Mouse (Mus musculus) testis, adult 2 months (tissue): Measurements from ENCODE around the gene Rhno1.

Experiments
- CTCF ChIP-seq: fragments of 200-500 bp; IDR thresholded peaks from 2 replicates; pipeline ENCODE4 v1.5.1; 2012; ENCODE audit warnings: low read depth, mild to moderate bottlenecking, inconsistent platforms, low read length, moderate library complexity; ENCODE audit not compliant: control insufficient read depth, insufficient read depth, insufficient replicate concordance
- POLR2A ChIP-seq: fragments of 200-500 bp; IDR thresholded peaks from 2 replicates; pipeline ENCODE4 v1.6.1; 2012; ENCODE audit warnings: low read depth, mild to moderate bottlenecking, inconsistent platforms, low read length, moderate library complexity; ENCODE audit not compliant: control insufficient read depth

- TF ChIP-seq POLR2A (peak; percentile 53; the same call in 1 of the 2 replicates), CTCF (no peak)
Measured at GRCm38 (mm10) chr6:128362381-128363006, at the start of gene Rhno1, which contains the start of gene Foxm1.
